Mouse (Mus musculus): ENCODE data around the gene Celsr2. TPM values are rescaled to one million over a fixed set of nuclear protein-coding genes. Genes with fewer than 3 reads are reported as not detected.

Gene Celsr2
- total and polyA plus RNA-seq, 3 experiments, result 0.03 to 0.38 TPM; not detected in 1

- Histone ChIP-seq H3K9me3 (replicated peaks) (no peaks in the 10 kb centered on the region), H3K36me3 (replicated peaks) (no peaks in the 10 kb centered on the region), H3K4me1 (ENCODE audit: insufficient read depth, low read depth, low read length) (peaks cover 26% of the 10 kb centered on the region), H3K4me3 (ENCODE audit: low read depth, low read length) (no peak overlapping the region), H3K27me3 (ENCODE audit: insufficient read depth, low read length) (peaks cover 23% of the 10 kb centered on the region)
- DNase-seq (ENCODE audit: low spot score) (no peak), ATAC-seq (ENCODE audit: extremely low read depth, insufficient number of reproducible peaks, low FRiP score, poor library complexity, severe bottlenecking) (no peak)
- no peak for TF ChIP-seq GATA2 (IDR thresholded peaks at IDR 0.05; ENCODE audit: borderline replicate concordance, low read depth, low read length)
- no peak for TF ChIP-seq POLR2AphosphoS5 (IDR thresholded peaks at IDR 0.05; ENCODE audit: insufficient replicate concordance, low read depth, low read length)
- TF ChIP-seq TAL1 (conservative IDR thresholded peaks at IDR 0.05; ENCODE audit: low read depth, low read length), result no peak
- no peak for TF ChIP-seq GATA1 (IDR thresholded peaks at IDR 0.05; ENCODE audit: borderline replicate concordance, low read length)
- TF ChIP-seq CTCF (IDR thresholded peaks at IDR 0.05; ENCODE audit: low read depth, low read length), result no peak
Measured at GRCm38 (mm10) chr3:108378875-108379663, 36.3 kb downstream of the Celsr2 start.

GRCm38 (mm10) chr3:108372691-108373090 is 42.7 kb downstream of the Celsr2 start:
- H3K9me3 ChIP-seq (replicated peaks), result no peaks in the 10 kb centered on the region
- H3K36me3 ChIP-seq (replicated peaks), result no peaks in the 10 kb centered on the region
- ATAC-seq (ENCODE audit: extremely low read depth, insufficient number of reproducible peaks, low FRiP score, poor library complexity, severe bottlenecking), result no peak
- DNase-seq (ENCODE audit: low spot score), result no peak
- H3K4me1 ChIP-seq (ENCODE audit: insufficient read depth, low read depth, low read length), result peaks cover 3% of the 10 kb centered on the region
- TF ChIP-seq TAL1 (conservative IDR thresholded peaks at IDR 0.05; ENCODE audit: low read depth, low read length) (no peak), GATA1 (IDR thresholded peaks at IDR 0.05; ENCODE audit: borderline replicate concordance, low read length) (no peak), CTCF (IDR thresholded peaks at IDR 0.05; ENCODE audit: low read depth, low read length) (no peak), POLR2AphosphoS5 (IDR thresholded peaks at IDR 0.05; ENCODE audit: insufficient replicate concordance, low read depth, low read length) (no peak), GATA2 (IDR thresholded peaks at IDR 0.05; ENCODE audit: borderline replicate concordance, low read depth, low read length) (no peak)
- H3K4me3 ChIP-seq (ENCODE audit: low read depth, low read length), result no peak overlapping the region
- peaks cover 48% of the 10 kb centered on the region for H3K27me3 ChIP-seq (ENCODE audit: insufficient read depth, low read length)

DNA sequence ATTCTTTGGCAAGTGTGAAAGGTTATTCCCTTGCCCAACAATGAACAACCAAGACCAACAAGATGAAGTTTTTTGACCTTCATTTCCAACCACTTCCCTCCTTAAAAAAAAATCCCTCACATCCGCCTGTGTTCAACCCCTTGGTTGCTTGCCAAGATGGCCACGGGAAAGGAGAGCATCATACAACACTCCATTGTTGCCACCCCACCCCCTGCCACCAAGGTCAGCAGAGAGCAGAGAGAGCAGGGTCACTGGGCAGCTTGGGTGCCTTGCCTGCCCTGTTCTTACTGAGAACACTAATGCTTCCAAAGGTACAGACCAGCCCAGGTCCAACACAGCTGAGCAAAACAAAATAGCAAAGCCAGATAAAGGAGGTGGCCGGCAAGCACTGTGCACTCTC is 43.1 kb downstream of the Celsr2 start:
- no peak for DNase-seq (ENCODE audit: low spot score)
- Histone ChIP-seq H3K27me3 (ENCODE audit: insufficient read depth, low read length) (peaks cover 48% of the 10 kb centered on the region), H3K4me3 (ENCODE audit: low read depth, low read length) (no peak overlapping the region), H3K4me1 (ENCODE audit: insufficient read depth, low read depth, low read length) (peaks cover 3% of the 10 kb centered on the region), H3K9me3 (replicated peaks) (no peaks in the 10 kb centered on the region), H3K36me3 (replicated peaks) (no peaks in the 10 kb centered on the region)
- TF ChIP-seq TAL1 (conservative IDR thresholded peaks at IDR 0.05; ENCODE audit: low read depth, low read length) (no peak), GATA1 (IDR thresholded peaks at IDR 0.05; ENCODE audit: borderline replicate concordance, low read length) (no peak), GATA2 (IDR thresholded peaks at IDR 0.05; ENCODE audit: borderline replicate concordance, low read depth, low read length) (no peak), CTCF (IDR thresholded peaks at IDR 0.05; ENCODE audit: low read depth, low read length) (no peak), POLR2AphosphoS5 (IDR thresholded peaks at IDR 0.05; ENCODE audit: insufficient replicate concordance, low read depth, low read length) (no peak)
- no peak for ATAC-seq (ENCODE audit: extremely low read depth, insufficient number of reproducible peaks, low FRiP score, poor library complexity, severe bottlenecking)

DNA sequence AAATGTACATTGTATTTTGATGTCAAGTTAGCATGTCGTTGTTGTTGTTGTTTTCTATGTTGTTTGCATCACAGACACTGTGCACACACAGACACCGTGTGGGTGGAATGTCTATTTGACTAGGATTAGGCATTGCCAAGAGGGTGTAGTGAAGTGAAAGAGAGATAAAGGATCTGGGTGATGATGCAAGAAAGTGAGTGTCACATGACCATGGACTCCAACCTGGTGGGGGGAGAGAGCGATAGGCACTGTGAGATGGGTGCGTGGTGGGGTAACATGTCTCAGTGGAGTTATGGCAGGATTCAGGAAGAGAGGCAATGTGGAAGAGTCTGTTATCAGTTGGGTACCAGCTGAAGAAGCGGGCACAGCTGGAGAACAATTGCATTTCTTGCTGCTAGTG is 46.6 kb downstream of the Celsr2 start:
- DNase-seq (ENCODE audit: low spot score) (no peak), ATAC-seq (ENCODE audit: extremely low read depth, insufficient number of reproducible peaks, low FRiP score, poor library complexity, severe bottlenecking) (no peak)
- no peak overlapping the region for H3K4me3 ChIP-seq (ENCODE audit: low read depth, low read length)
- H3K27me3 ChIP-seq (ENCODE audit: insufficient read depth, low read length), result peaks cover 47% of the 10 kb centered on the region
- no peaks in the 10 kb centered on the region for H3K36me3 ChIP-seq (replicated peaks)
- no peaks in the 10 kb centered on the region for H3K9me3 ChIP-seq (replicated peaks)
- peaks cover 3% of the 10 kb centered on the region for H3K4me1 ChIP-seq (ENCODE audit: insufficient read depth, low read depth, low read length)
- TF ChIP-seq POLR2AphosphoS5 (IDR thresholded peaks at IDR 0.05; ENCODE audit: insufficient replicate concordance, low read depth, low read length), result no peak
- no peak for TF ChIP-seq TAL1 (conservative IDR thresholded peaks at IDR 0.05; ENCODE audit: low read depth, low read length)
- no peak for TF ChIP-seq CTCF (IDR thresholded peaks at IDR 0.05; ENCODE audit: low read depth, low read length)
- no peak for TF ChIP-seq GATA2 (IDR thresholded peaks at IDR 0.05; ENCODE audit: borderline replicate concordance, low read depth, low read length)
- no peak for TF ChIP-seq GATA1 (IDR thresholded peaks at IDR 0.05; ENCODE audit: borderline replicate concordance, low read length)

DNA sequence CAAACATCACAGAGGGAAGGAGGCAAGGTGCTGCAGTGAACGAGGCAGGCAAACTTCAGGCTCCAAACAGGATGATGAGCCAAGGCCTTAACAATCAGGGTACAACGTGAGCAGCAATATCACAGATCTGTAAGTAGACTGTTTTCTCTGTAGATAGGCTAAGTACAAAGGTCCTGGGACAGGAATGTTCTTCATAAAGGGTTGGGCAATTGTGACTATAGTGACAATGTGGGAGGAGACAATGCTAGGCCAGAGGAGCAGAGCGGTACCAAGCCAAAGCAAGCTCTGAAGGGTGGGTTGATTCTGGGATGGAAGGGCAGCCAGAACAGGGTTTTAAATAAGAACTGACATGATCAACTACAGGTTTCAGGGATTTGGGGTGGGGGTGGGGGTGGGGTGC is 47.5 kb downstream of the Celsr2 start:
- peaks cover 3% of the 10 kb centered on the region for H3K4me1 ChIP-seq (ENCODE audit: insufficient read depth, low read depth, low read length)
- no peak for ATAC-seq (ENCODE audit: extremely low read depth, insufficient number of reproducible peaks, low FRiP score, poor library complexity, severe bottlenecking)

DNA sequence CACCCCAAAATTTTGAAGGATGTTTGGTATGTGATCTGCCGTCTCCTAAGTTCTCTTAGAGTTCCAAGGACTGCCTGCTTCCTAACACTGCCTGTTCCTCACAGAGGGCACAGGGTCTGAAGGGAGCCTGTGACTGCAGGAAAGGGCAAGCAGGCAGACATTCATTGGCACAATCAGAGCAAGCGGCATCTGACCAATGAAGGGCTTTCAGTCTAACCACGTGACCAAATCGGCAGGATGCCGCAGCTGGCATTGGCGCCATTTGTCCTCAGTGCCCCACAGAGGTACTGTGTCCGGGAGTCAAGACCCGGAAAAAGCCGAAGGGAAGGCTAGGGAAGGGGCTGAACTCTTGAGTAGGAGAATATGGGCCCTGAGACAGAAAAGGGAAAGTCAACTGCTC is 48.2 kb downstream of the Celsr2 start:
- no peaks in the 10 kb centered on the region for H3K36me3 ChIP-seq (replicated peaks)
- peaks cover 3% of the 10 kb centered on the region for H3K4me1 ChIP-seq (ENCODE audit: insufficient read depth, low read depth, low read length)
- ATAC-seq (ENCODE audit: extremely low read depth, insufficient number of reproducible peaks, low FRiP score, poor library complexity, severe bottlenecking), result no peak
- no peaks in the 10 kb centered on the region for H3K9me3 ChIP-seq (replicated peaks)
- H3K4me3 ChIP-seq (ENCODE audit: low read depth, low read length), result no peak overlapping the region
- peaks cover 39% of the 10 kb centered on the region for H3K27me3 ChIP-seq (ENCODE audit: insufficient read depth, low read length)
- TF ChIP-seq TAL1 (conservative IDR thresholded peaks at IDR 0.05; ENCODE audit: low read depth, low read length) (no peak), GATA1 (IDR thresholded peaks at IDR 0.05; ENCODE audit: borderline replicate concordance, low read length) (no peak), POLR2AphosphoS5 (IDR thresholded peaks at IDR 0.05; ENCODE audit: insufficient replicate concordance, low read depth, low read length) (no peak), GATA2 (IDR thresholded peaks at IDR 0.05; ENCODE audit: borderline replicate concordance, low read depth, low read length) (no peak), CTCF (IDR thresholded peaks at IDR 0.05; ENCODE audit: low read depth, low read length) (no peak)
- no peak for DNase-seq (ENCODE audit: low spot score)

More for the DNA sequence above, 47.5 kb downstream of the Celsr2 start:
- peaks cover 44% of the 10 kb centered on the region for H3K27me3 ChIP-seq (ENCODE audit: insufficient read depth, low read length)
- H3K4me3 ChIP-seq (ENCODE audit: low read depth, low read length), result no peak overlapping the region
- DNase-seq (ENCODE audit: low spot score), result no peak
- H3K9me3 ChIP-seq (replicated peaks), result no peaks in the 10 kb centered on the region
- no peak for TF ChIP-seq CTCF (IDR thresholded peaks at IDR 0.05; ENCODE audit: low read depth, low read length)
- no peak for TF ChIP-seq POLR2AphosphoS5 (IDR thresholded peaks at IDR 0.05; ENCODE audit: insufficient replicate concordance, low read depth, low read length)
- no peak for TF ChIP-seq TAL1 (conservative IDR thresholded peaks at IDR 0.05; ENCODE audit: low read depth, low read length)
- no peak for TF ChIP-seq GATA2 (IDR thresholded peaks at IDR 0.05; ENCODE audit: borderline replicate concordance, low read depth, low read length)
- H3K36me3 ChIP-seq (replicated peaks), result no peaks in the 10 kb centered on the region

All from G1E (cell line).